Mouse (Mus musculus): ENCODE results near the gene Hdgf. TPM values are rescaled to one million over a fixed set of nuclear protein-coding genes. Genes with fewer than 3 reads are reported as not detected.
A peak's percentile ranks its signal among the peaks of the same experiment; 100 is the strongest.

Gene Hdgf
- polyA plus RNA-seq, 1 experiment from 2014 or later = 176 TPM

DNA sequence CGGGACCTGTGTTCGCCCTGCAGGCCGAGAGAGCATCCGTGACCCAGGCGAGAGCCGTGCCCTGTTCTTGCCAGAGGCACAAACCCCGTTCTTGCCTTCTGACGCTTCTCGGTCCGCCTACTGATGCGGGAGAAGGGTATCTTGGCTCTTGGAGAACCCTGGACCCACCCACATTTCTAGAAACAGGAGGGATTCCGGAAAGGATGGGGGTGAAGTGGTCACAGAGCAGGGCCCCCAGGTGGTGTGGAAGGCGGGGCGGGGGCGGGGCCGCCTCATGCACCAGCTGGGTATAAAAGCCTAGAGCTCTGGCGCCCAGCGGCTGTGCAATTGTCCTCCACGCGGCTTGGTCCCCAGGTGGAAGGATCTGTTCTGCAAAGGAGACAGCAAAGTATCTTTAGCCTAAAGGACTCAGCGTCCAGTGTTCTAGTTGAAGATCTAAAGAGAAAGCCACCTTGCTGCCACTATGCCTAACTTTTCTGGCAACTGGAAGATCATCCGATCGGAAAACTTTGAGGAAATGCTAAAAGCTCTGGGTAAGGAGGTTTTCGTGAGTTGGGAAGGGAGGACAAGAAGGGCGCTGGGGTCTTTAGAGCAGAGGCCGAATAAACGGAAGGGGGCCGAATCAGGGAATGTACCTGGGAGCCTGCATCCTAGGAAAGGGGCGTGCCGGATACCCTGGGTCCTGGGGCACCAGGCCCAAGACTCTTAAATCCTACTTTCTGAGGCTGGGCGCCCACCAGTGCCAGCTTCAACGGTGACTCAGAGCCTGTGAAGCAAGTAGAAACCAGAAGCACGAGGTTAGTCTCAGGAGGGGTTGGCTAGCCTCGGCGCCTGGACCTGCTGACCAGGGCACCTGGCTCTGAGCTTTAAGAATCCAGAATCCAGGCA lies 42.5 kb downstream of the Hdgf start, which contains the start of gene Crabp2:
Crabp2 (plus strand) TSS at position 289 of the 888 bp plus-strand sequence.
- 0 out of 2 replicates have a peak, but pooled peaks have one; percentile 5 for ATAC-seq
- Histone ChIP-seq H3K9me3 (no peaks in the 10 kb centered on the region), H3K4me3 (replicated peaks) (peak within 1 kb of the TSS; percentile 29), H3K27ac (peak within 1 kb of the TSS; percentile 69), H3K36me3 (no peaks in the 10 kb centered on the region), H3K4me2 (replicated peaks) (peak within 1 kb of the TSS; percentile 62), H3K27me3 (no peaks in the 10 kb centered on the region), H3K9ac (replicated peaks) (peak within 1 kb of the TSS; percentile 64), H3K4me1 (replicated peaks) (peaks cover 87% of the 10 kb centered on the region)
- 1% methylated on average over 35 of the region's 35 CpGs for WGBS

DNA sequence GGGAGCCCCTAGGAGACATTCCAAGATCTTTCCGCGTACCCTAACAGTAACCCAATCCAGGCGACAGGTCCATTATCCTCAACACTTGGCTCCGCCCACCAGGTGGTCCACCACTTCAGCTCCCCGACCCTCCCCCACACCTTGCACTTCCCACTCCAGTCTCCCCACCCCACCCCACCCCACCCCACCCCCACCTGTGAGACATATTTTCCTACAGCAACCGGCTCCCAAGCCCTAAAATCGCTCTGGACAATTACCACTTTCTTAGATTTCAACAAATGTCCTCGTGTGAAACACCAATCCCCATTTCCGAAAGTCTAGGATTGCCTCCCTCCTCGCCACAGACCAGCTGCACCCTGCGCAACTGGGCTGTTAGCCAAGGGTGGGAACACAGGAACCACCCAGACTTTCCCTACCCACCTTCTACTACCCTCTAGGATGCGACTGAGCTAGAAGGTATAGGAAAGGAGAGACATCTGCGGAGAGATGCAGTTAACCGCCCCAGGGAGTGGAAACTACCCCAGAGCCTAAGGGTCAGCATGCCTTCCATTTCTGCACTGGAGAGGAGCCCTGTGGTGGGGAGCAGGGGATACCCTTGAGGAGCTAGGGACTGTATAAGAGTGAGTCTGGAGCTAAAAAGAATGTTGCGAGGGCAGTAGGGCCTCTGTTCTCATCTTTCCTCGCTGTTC lies 43.3 kb downstream of the Hdgf start:
- Histone ChIP-seq H3K4me1 (replicated peaks) (peaks cover 87% of the 10 kb centered on the region), H3K27me3 (no peaks in the 10 kb centered on the region), H3K27ac (peak overlapping the region; percentile 59), H3K9me3 (no peaks in the 10 kb centered on the region), H3K4me2 (replicated peaks) (peak overlapping the region; percentile 62), H3K4me3 (replicated peaks) (peak overlapping the region; percentile 29), H3K36me3 (no peaks in the 10 kb centered on the region), H3K9ac (replicated peaks) (peak overlapping the region; percentile 64)
- 6% methylated on average over 16 of the region's 16 CpGs for WGBS
- ATAC-seq = no peak

DNA sequence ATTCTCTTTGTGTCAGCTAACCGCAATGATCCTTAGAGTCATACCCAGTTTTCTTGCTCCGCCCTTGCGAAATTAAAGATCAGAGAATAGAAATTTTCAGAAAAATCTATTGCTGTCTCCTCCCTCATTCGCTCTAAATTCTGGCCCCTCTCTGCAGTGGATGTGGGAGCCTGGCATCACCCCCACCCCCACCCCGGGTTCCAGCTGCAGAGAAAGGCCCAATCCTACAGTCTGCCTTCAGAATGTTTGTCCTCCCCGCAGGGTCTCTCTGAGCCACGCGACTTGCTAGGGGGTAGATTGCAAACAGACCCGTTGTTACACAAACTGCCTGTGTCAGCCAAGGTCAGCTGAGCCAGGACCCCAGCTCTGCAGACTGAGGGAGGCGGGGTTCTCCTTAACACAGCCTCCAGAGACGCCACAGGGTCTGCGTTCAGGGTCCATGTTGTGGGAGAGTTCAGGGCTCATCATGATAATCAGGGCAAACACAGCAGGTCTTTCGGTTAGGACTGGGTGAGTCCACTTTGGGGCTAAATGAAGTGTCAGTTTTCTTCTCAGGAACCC lies 43.9 kb downstream of the Hdgf start:
- peak overlapping the region; percentile 29 for H3K4me3 ChIP-seq (replicated peaks)
- peak overlapping the region; percentile 59 for H3K27ac ChIP-seq
- no peaks in the 10 kb centered on the region for H3K27me3 ChIP-seq
- WGBS = 5% methylated on average over 13 of the region's 13 CpGs
- peaks cover 82% of the 10 kb centered on the region for H3K4me1 ChIP-seq (replicated peaks)
- H3K36me3 ChIP-seq = no peaks in the 10 kb centered on the region
- no peak for ATAC-seq
- H3K9me3 ChIP-seq = no peaks in the 10 kb centered on the region
- peak overlapping the region; percentile 52; the same call in 1 of the 2 replicates for H3K9ac ChIP-seq (replicated peaks)
- H3K4me2 ChIP-seq (replicated peaks) = peak overlapping the region; percentile 62

DNA sequence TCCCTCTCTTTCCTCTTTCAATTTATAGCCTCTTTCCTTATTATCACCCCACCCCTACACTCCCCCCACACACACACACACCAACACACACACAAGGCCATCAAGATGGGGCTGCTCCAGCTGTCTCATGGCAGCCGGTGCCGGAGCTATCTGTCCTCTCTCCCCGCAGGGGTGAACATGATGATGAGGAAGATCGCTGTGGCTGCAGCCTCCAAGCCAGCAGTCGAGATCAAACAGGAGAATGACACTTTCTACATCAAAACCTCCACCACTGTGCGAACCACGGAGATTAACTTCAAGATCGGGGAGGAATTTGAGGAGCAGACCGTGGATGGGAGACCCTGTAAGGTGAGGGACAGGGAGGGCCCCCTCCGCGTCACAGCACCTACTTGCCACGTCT lies 45.8 kb downstream of the Hdgf start:
- no peak for ATAC-seq
- peaks cover 63% of the 10 kb centered on the region for H3K4me1 ChIP-seq (replicated peaks)
- 15% methylated on average over 12 of the region's 12 CpGs for WGBS
- H3K27ac ChIP-seq = peak overlapping the region; percentile 65
- H3K9me3 ChIP-seq = no peaks in the 10 kb centered on the region
- H3K4me3 ChIP-seq (replicated peaks) = peak overlapping the region; percentile 16; the same call in 1 of the 2 replicates
- H3K4me2 ChIP-seq (replicated peaks) = peak overlapping the region; percentile 48
- H3K9ac ChIP-seq (replicated peaks) = peak overlapping the region; percentile 44; the same call in 1 of the 2 replicates
- no peaks in the 10 kb centered on the region for H3K36me3 ChIP-seq
- H3K27me3 ChIP-seq = no peaks in the 10 kb centered on the region

DNA sequence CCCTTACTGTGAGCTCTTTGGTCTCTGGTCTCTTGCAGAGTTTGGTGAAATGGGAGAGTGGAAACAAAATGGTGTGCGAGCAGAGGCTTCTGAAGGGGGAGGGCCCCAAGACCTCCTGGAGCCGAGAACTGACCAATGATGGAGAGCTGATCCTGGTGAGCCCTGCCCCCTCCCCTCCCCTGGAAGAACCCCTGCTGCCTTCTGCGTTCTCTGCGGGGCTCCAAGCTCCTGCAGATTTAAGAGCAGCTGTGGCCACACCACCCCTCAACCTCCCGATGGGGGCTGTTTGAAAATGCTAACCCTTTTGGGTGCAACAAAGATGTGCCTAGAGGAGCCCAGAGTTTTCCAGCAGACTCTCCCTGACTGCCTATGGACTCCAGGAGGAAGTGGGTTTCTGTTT lies 46.3 kb downstream of the Hdgf start:
- Histone ChIP-seq H3K4me2 (replicated peaks) (peak overlapping the region; percentile 48), H3K27me3 (no peaks in the 10 kb centered on the region), H3K36me3 (no peaks in the 10 kb centered on the region), H3K4me3 (replicated peaks) (peak overlapping the region; percentile 16; the same call in 1 of the 2 replicates), H3K9ac (replicated peaks) (peak overlapping the region; percentile 49), H3K9me3 (no peaks in the 10 kb centered on the region), H3K4me1 (replicated peaks) (peaks cover 58% of the 10 kb centered on the region), H3K27ac (peak overlapping the region; percentile 65)
- 4% methylated on average over 5 of the region's 5 CpGs for WGBS
- peak; percentile 59 for ATAC-seq

DNA sequence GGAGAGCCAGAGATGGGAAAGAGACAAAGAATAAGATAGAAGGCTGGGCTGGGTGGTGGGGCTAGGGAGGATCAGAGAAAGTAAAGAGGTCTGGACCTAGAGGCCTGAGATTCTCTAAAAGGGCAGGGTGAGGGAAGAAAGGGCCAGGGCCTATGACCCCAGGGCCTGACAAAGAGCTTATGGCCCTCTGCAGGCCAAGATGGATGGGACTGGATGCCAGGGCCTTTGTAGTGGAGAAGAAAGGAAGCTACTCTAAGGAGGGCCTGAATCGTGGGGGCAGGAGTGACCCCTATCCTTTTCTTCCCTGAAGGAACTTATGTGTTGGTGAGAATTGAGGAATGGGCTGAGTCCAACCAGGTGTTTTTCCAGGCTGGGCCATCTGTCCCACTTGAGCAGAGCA lies 51.9 kb downstream of the Hdgf start:
- Histone ChIP-seq H3K9ac (replicated peaks) (no peak overlapping the region), H3K4me3 (replicated peaks) (no peak overlapping the region), H3K27me3 (no peaks in the 10 kb centered on the region), H3K9me3 (no peaks in the 10 kb centered on the region), H3K4me2 (replicated peaks) (no peak overlapping the region), H3K36me3 (no peaks in the 10 kb centered on the region), H3K27ac (no peak overlapping the region), H3K4me1 (replicated peaks) (peaks cover 33% of the 10 kb centered on the region)
- ATAC-seq = no peak
- WGBS = 0% methylated on average over 1 of the region's 1 CpGs

DNA sequence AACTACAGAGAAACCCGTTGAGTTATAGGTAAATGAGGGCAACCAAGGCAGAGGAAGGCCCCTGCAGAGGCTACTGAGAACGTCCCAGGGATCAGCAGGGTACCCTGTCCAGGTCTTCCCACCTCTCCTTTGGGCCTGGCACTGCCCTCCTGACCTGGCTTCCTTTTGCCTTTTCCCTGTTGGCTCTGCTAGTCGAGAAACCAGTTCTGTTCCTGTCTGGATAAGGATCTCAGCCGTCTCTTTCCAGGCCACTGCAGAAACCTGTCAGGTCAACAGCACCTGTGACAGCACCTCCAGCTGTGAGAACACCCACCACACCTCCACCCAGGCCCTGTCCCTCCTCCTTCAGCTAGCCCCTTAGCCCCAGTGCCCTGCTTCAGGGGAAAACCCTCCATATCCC lies 52.4 kb downstream of the Hdgf start:
- no peak for ATAC-seq
- WGBS = 28% methylated on average over 4 of the region's 4 CpGs

DNA sequence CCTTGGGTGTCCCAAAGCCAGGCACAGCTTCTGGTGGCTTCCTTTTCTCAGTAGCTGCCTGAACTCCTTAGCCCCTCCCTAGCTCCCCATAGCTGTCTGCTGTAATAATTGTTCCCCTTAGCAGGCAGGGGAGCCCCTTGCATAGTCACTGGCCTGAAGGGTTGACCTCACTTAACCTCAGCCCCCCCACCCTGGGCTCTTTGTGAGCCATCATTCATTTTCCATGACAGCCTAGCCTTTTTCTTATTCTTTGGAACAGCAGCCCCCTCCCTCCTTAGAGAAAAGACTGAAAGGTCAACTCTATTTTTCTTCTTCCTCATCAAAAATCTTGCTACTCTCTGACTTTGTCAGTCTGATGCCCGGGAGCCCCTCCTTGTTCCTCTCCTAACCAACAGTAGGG lies 52.8 kb downstream of the Hdgf start:
- Histone ChIP-seq H3K36me3 (no peaks in the 10 kb centered on the region), H3K27ac (no peak overlapping the region), H3K4me3 (replicated peaks) (no peak overlapping the region), H3K27me3 (no peaks in the 10 kb centered on the region), H3K4me1 (replicated peaks) (peaks cover 29% of the 10 kb centered on the region), H3K9ac (replicated peaks) (no peak overlapping the region), H3K9me3 (no peaks in the 10 kb centered on the region), H3K4me2 (replicated peaks) (no peak overlapping the region)
- 32% methylated on average over 1 of the region's 1 CpGs for WGBS
- no peak for ATAC-seq

More for the DNA sequence above, 52.4 kb downstream of the Hdgf start:
- Histone ChIP-seq H3K27me3 (no peaks in the 10 kb centered on the region), H3K27ac (no peak overlapping the region), H3K9me3 (no peaks in the 10 kb centered on the region), H3K4me3 (replicated peaks) (no peak overlapping the region), H3K4me2 (replicated peaks) (no peak overlapping the region), H3K9ac (replicated peaks) (no peak overlapping the region), H3K4me1 (replicated peaks) (peaks cover 29% of the 10 kb centered on the region), H3K36me3 (no peaks in the 10 kb centered on the region)

DNA sequence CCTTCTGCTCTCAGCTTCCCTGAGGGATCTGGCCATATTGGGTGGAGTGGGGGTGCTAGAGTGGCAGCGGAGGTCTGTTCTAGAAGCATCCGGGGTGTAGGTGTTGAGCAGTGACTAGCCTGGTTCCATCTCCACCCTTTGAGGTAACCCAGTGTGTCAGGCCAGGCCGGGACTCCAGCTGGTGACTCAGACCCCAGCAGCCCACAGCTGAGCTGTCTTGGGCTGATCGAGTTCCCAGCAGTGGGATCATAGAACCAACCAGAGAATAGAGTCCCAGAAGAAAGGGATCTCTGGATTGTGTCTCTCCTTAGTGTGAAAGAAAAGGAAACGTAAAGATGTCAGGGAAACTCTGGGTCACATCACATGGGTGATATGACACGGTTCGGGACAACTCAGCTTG lies 53.2 kb downstream of the Hdgf start:
- H3K27ac ChIP-seq = peak overlapping the region; percentile 95

DNA sequence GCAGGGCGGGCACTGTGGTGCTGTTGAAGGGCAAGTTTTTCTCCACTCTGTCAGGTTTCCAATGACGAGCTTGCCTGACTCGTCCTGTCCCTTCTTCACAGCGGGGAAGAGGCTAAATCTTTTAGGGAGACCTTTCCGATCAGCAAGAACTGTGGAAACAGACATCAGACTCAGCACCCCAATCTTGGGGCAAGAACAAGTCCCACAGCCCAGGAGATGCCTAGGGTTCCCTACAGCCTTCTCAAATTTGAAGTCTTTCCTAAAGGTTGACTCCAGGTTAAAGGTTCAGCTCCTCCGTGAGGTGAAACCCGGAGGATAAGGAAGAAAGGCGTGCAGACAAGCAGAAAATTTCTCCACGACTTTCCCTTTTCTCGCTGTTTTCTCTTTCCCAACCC lies 54.1 kb downstream of the Hdgf start:
- Histone ChIP-seq H3K4me1 (replicated peaks) (peaks cover 29% of the 10 kb centered on the region), H3K4me2 (replicated peaks) (peak overlapping the region; percentile 60), H3K9me3 (no peaks in the 10 kb centered on the region), H3K9ac (replicated peaks) (peak overlapping the region; percentile 71), H3K27me3 (no peaks in the 10 kb centered on the region), H3K27ac (peak overlapping the region; percentile 95), H3K4me3 (replicated peaks) (peak overlapping the region; percentile 37), H3K36me3 (no peaks in the 10 kb centered on the region)
- 0 out of 2 replicates have a peak, but pooled peaks have one; percentile 1 for ATAC-seq
- 2% methylated on average over 10 of the region's 10 CpGs for WGBS

More for the DNA sequence above, 53.2 kb downstream of the Hdgf start:
- Histone ChIP-seq H3K4me1 (replicated peaks) (peaks cover 29% of the 10 kb centered on the region), H3K9ac (replicated peaks) (no peak overlapping the region), H3K4me2 (replicated peaks) (no peak overlapping the region), H3K36me3 (no peaks in the 10 kb centered on the region), H3K9me3 (no peaks in the 10 kb centered on the region), H3K27me3 (no peaks in the 10 kb centered on the region), H3K4me3 (replicated peaks) (no peak overlapping the region)
- WGBS = 67% methylated on average over 7 of the region's 7 CpGs
- ATAC-seq = no peak

DNA sequence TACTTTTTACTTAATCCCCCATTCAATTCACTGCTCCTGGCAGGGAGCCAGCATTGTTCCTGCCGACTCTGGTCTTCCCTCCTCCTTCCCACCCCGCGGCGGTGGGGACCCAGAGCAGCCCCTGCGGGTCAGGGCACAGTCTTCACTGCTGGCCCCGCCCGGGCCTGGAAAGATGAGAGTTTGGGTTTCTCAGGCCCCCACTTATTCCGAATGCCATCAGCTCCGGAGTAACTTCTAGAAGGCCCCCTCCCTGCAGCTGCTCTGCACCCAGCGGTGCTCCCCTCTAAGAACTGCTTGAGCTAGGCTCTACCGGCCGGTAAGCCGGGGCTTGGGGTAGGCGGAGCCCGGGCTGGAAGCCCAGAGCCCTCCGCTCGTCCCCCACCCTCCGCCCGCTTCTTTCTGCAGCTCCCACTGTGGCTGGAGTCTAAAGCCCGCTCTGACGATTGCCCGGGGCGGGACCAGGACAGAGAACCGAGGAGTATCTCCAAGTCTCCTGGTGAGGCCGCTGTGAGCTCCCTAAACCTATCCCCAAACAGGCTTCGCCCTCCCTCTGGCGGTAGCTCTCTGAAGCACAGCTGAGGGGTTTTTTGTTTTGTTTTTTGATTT lies 54.6 kb downstream of the Hdgf start:
- Histone ChIP-seq H3K9ac (replicated peaks) (peak overlapping the region; percentile 71), H3K27me3 (no peaks in the 10 kb centered on the region), H3K36me3 (no peaks in the 10 kb centered on the region), H3K4me1 (replicated peaks) (peaks cover 29% of the 10 kb centered on the region), H3K9me3 (no peaks in the 10 kb centered on the region), H3K4me2 (replicated peaks) (peak overlapping the region; percentile 60), H3K27ac (peak overlapping the region; percentile 95), H3K4me3 (replicated peaks) (peak overlapping the region; percentile 37)
- WGBS = under 1% methylated on average over 27 of the region's 27 CpGs
- ATAC-seq = peak; percentile 98

All from midbrain, embryonic 13.5 days (tissue).